Mouse (Mus musculus) thymus, adult 2 months (tissue): Measurements from ENCODE around the gene Dicer1.

Source experiments
- CTCF ChIP-seq: fragments of 200-500 bp; IDR thresholded peaks from 2 replicates; pipeline ENCODE4 v1.5.1; 2012; ENCODE audit warnings: mild to moderate bottlenecking, control low read depth, low read length, moderate library complexity, borderline replicate concordance; ENCODE audit not compliant: control insufficient read depth, poor library complexity, insufficient read depth; ENCODE audit errors: extremely low read depth
- POLR2A ChIP-seq: fragments of 200-500 bp; IDR thresholded peaks from 2 replicates; pipeline ENCODE4 v1.6.1; 2012; ENCODE audit warnings: mild to moderate bottlenecking, low read length, control low read depth, moderate library complexity; ENCODE audit not compliant: control insufficient read depth, poor library complexity, insufficient read depth; ENCODE audit errors: extremely low read depth

- no peak for TF ChIP-seq CTCF
- TF ChIP-seq POLR2A = no peak
These were observed 6.3 kb upstream of the Dicer1 start for GRCm38 (mm10) chr12:104758066-104758465.
